Mouse (Mus musculus): ENCODE results near the gene Stard7.

DNA sequence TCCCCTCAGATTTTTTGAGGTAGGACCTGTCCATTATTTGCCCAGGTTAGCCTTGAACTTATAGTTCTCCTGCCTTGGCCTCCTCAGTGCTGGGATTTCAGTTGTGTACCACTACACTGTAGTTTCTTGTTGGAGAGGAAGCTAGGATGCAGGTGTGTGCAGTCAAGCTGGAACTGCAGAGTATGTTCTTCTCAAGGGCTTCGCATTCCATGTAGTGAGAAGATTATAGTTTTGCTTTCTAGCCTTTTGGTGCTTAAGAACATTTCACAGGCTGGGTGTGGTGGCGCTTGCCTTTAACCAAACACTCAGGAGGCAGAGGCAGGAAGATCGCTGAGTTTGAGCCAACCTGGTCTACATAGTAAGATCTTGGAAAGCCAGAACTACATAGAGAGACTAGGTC is 2.8 kb downstream of the Stard7 start:
- TF ChIP-seq POLR2A (IDR thresholded peaks at IDR 0.05; ENCODE audit: extremely low read depth, insufficient read depth, low read length) (no peak), CTCF (IDR thresholded peaks at IDR 0.05; ENCODE audit: low read depth, low read length) (no peak)

Data from liver, adult 2 months (tissue).